Mouse (Mus musculus) left cerebral cortex, adult 2 months (tissue): ENCODE data around the gene Guca2b. TPM values are rescaled to one million over a fixed set of nuclear protein-coding genes. Genes with fewer than 3 reads are reported as not detected.

ENCODE experiments used
- DNase-seq, 2 experiments: peaks; one replicate each; pipeline ENCODE4 v3.0.0; 2021 to 2022; ENCODE audit warnings: low spot score in 2 of 2, mixed read lengths in 1 of 2; ENCODE audit errors: extremely low spot score in 1 of 2
- H3K27ac ChIP-seq: fragments of 200-600 bp; 2 replicates; pipeline ENCODE4 v1.8.1; 2022
- H3K4me3 ChIP-seq: fragments of 200-600 bp; 2 replicates; pipeline ENCODE4 v1.8.1; 2022
- CTCF ChIP-seq: fragments of 200-600 bp; IDR thresholded peaks from 2 replicates; pipeline ENCODE4 v1.8.1; 2022; ENCODE audit warnings: antibody characterized with exemption, mild to moderate bottlenecking, moderate library complexity
- intact Hi-C: fragments of 180-260 bp; cut with DNase I; formaldehyde crosslinking; loops from one replicate; pipeline ENCODE4 v1.15.1; 2025
- long read RNA-seq, 2 experiments: library from polyadenylated mRNA; stranded (forward); transcript quantifications; one replicate each; pipeline ENCODE4 v2.0.0; 2021; ENCODE audit warnings: borderline mapping rate in 2 of 2
- total RNA-seq, 2 experiments: library from RNA; stranded (reverse); gene quantifications; 2 replicates each; pipeline ENCODE4 v1.2.3; 2021

Guca2b gene
- total RNA-seq: not detected
- long read RNA-seq, experiment 1: 0 reads
- long read RNA-seq, experiment 2: 0 reads

- no peak for TF ChIP-seq CTCF
- no peak within 1 kb of the TSS for H3K27ac ChIP-seq
- intact Hi-C loops: no loop called here
- H3K4me3 ChIP-seq: no peak within 1 kb of the TSS
- no peak for DNase-seq
These were observed at the start of gene Guca2b for GRCm38 (mm10) chr4:119658731-119659130. Gene Guca2b (minus strand): TSS chr4:119658954.

- intact Hi-C loops: no loop called here
These were observed 49.0 kb upstream of the Guca2b start for GRCm38 (mm10) chr4:119707751-119708150.

GRCm38 (mm10) chr4:119707326-119707725, 48.6 kb upstream of the Guca2b start:
- intact Hi-C loops: no loop called here
- Histone ChIP-seq H3K27ac (no peak overlapping the region), H3K4me3 (no peak overlapping the region)
- TF ChIP-seq CTCF: no peak
- DNase-seq: no peak

More at GRCm38 (mm10) chr4:119707751-119708150, 49.0 kb upstream of the Guca2b start:
- DNase-seq: no peak
- Histone ChIP-seq H3K4me3 (no peak overlapping the region), H3K27ac (no peak overlapping the region)
- TF ChIP-seq CTCF: no peak

GRCm38 (mm10) chr4:119703965-119704364, 45.2 kb upstream of the Guca2b start:
- Histone ChIP-seq H3K4me3 (no peak overlapping the region), H3K27ac (no peak overlapping the region)
- intact Hi-C loops: no loop called here
- no peak for TF ChIP-seq CTCF
- no peak for DNase-seq

- TF ChIP-seq CTCF: no peak
- DNase-seq: no peak
- H3K27ac ChIP-seq: no peak overlapping the region
- H3K4me3 ChIP-seq: no peak overlapping the region
- intact Hi-C loops: no loop called here
These were observed 42.7 kb upstream of the Guca2b start for GRCm38 (mm10) chr4:119701269-119701954.

- intact Hi-C loops: no loop called here
- TF ChIP-seq CTCF: no peak
- Histone ChIP-seq H3K27ac (no peak overlapping the region), H3K4me3 (no peak overlapping the region)
- DNase-seq: no peak
These were observed 39.6 kb upstream of the Guca2b start for GRCm38 (mm10) chr4:119698339-119698738.

- TF ChIP-seq CTCF: no peak
- Histone ChIP-seq H3K27ac (no peak overlapping the region), H3K4me3 (no peak overlapping the region)
- intact Hi-C loops: no loop called here
- no peak for DNase-seq
These were observed 27.0 kb upstream of the Guca2b start for GRCm38 (mm10) chr4:119685746-119686145.

GRCm38 (mm10) chr4:119682596-119682995, 23.8 kb upstream of the Guca2b start:
- no peak for TF ChIP-seq CTCF
- intact Hi-C loops: no loop called here
- Histone ChIP-seq H3K27ac (no peak overlapping the region), H3K4me3 (no peak overlapping the region)
- DNase-seq: no peak

GRCm38 (mm10) chr4:119672685-119673084, 13.9 kb upstream of the Guca2b start:
- peak; percentile 35 for TF ChIP-seq CTCF
- DNase-seq: no peak
- intact Hi-C loops: no loop called here
- Histone ChIP-seq H3K27ac (no peak overlapping the region), H3K4me3 (no peak overlapping the region)

GRCm38 (mm10) chr4:119671164-119671563, 12.4 kb upstream of the Guca2b start:
- no peak for TF ChIP-seq CTCF
- H3K4me3 ChIP-seq: no peak overlapping the region
- DNase-seq: no peak
- H3K27ac ChIP-seq: no peak overlapping the region
- intact Hi-C loops: no loop called here

GRCm38 (mm10) chr4:119670736-119671135, 12.0 kb upstream of the Guca2b start:
- no peak for TF ChIP-seq CTCF
- Histone ChIP-seq H3K27ac (no peak overlapping the region), H3K4me3 (no peak overlapping the region)
- no peak for DNase-seq
- intact Hi-C loops: no loop called here

- no peak for DNase-seq
- Histone ChIP-seq H3K4me3 (no peak overlapping the region), H3K27ac (no peak overlapping the region)
- intact Hi-C loops: no loop called here
- no peak for TF ChIP-seq CTCF
These were observed 11.4 kb upstream of the Guca2b start for GRCm38 (mm10) chr4:119670210-119670555.
